Mouse (Mus musculus) embryo, embryonic 11.5 days (tissue): Measurements from ENCODE around the gene Zfp358.
A peak's percentile ranks its signal among the peaks of the same experiment; 100 is the strongest.

Experiments used
- DNase-seq: peaks from one replicate; pipeline ENCODE4 v3.0.0-alpha.2; 2012; ENCODE audit warnings: low read depth, low spot score

The Zfp358 gene

GRCm38 (mm10) chr8:3499751-3500150, 6.8 kb downstream of the Zfp358 start:
- DNase-seq = no peak

- DNase-seq = peak; percentile 99
These were observed 7.5 kb downstream of the Zfp358 start, which contains the start of gene Mcoln1 for GRCm38 (mm10) chr8:3500235-3501090. TSS of gene Mcoln1 (plus strand) at chr8:3500457.

- no peak for DNase-seq
These were observed 9.3 kb downstream of the Zfp358 start for GRCm38 (mm10) chr8:3502217-3502616.

GRCm38 (mm10) chr8:3507979-3508754, 15.2 kb downstream of the Zfp358 start:
- no peak for DNase-seq

GRCm38 (mm10) chr8:3514681-3515247, 21.8 kb downstream of the Zfp358 start:
- DNase-seq = no peak

- peak; percentile 67 for DNase-seq
These were observed 22.3 kb downstream of the Zfp358 start, which contains the start of gene Pnpla6 for GRCm38 (mm10) chr8:3515260-3515671. TSS of gene Pnpla6 (plus strand) at chr8:3515384.

- no peak for DNase-seq
These were observed 23.0 kb downstream of the Zfp358 start for GRCm38 (mm10) chr8:3515771-3516417.

- DNase-seq = peak; percentile 85
These were observed 23.6 kb downstream of the Zfp358 start for GRCm38 (mm10) chr8:3516450-3517116.

GRCm38 (mm10) chr8:3517117-3517495, 24.2 kb downstream of the Zfp358 start:
- no peak for DNase-seq

- DNase-seq = no peak
These were observed 29.2 kb downstream of the Zfp358 start for GRCm38 (mm10) chr8:3522007-3522697.

- DNase-seq = no peak
These were observed 37.9 kb downstream of the Zfp358 start for GRCm38 (mm10) chr8:3530816-3531215.

GRCm38 (mm10) chr8:3531936-3532335, 39.0 kb downstream of the Zfp358 start:
- no peak for DNase-seq

- no peak for DNase-seq
These were observed 43.3 kb downstream of the Zfp358 start for GRCm38 (mm10) chr8:3536053-3536841.

- DNase-seq = no peak
These were observed 44.0 kb downstream of the Zfp358 start for GRCm38 (mm10) chr8:3536940-3537339.

- DNase-seq = no peak
These were observed 44.7 kb downstream of the Zfp358 start for GRCm38 (mm10) chr8:3537666-3538065.

- DNase-seq = no peak
These were observed 46.2 kb downstream of the Zfp358 start for GRCm38 (mm10) chr8:3539146-3539545.

GRCm38 (mm10) chr8:3540076-3540475, 47.1 kb downstream of the Zfp358 start:
- no peak for DNase-seq

GRCm38 (mm10) chr8:3546511-3546910, 53.6 kb downstream of the Zfp358 start:
- no peak for DNase-seq
